9 mouse cellular contexts compared by ENCODE assay signal in the genomic region with DNA sequence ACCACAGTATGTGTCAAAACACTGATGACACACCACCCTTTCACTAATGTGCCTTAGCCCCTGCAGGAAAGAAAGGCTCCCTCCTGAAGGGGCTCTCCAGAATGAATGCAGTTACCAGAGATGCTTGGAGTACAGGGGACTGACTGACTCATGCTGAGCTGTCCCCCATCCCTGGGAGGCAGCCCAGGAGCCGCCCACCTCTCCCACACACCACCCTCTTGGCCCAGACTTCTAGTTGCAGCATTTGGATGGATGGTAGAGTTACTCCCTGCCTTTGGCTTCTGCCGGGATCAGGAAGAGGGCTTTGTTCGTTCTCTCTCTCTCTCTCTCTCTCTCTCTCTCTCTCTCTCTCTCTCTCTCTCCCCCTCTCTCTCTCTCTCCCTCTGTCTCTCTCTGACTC. TPM values are rescaled to one million over a fixed set of nuclear protein-coding genes. Genes with fewer than 3 reads are reported as not detected.
A peak's percentile ranks its signal among the peaks of the same experiment; 100 is the strongest.
DNase-seq lines count a peak whose midpoint lies in the region; ATAC-seq and TF ChIP-seq lines count a peak whose summit lies in the region.
"Had no signal": no experiment of that assay in that cellular context is flagged by ENCODE, and none has a peak within 500 bp of the region (broad histone marks: within the 10 kb centered on the region; RNA-seq: fewer than 3 reads in every experiment).

No protein-coding gene starts in this region.

- no peak for TF ChIP-seq POLR2A in bone marrow macrophage, adult 2 months (IDR thresholded peaks at IDR 0.05; ENCODE audit: borderline replicate concordance, low read depth, low read length)
- TF ChIP-seq POLR2A in myocyte (IDR thresholded peaks at IDR 0.05; ENCODE audit: insufficient read length, low read depth): no peak

- H3K27ac ChIP-seq in heart, embryonic 10.5 days: peak overlapping the region; percentile 79
- peak overlapping the region; percentile 76 for H3K27ac ChIP-seq in bone marrow macrophage, adult 2 months (ENCODE audit: insufficient read depth, low read depth, low read length)
- peak overlapping the region; percentile 70 for H3K27ac ChIP-seq in heart, postnatal 0 days (ENCODE audit: low read depth)
- H3K27ac ChIP-seq: liver, embryonic 14.5 days had no signal

- WGBS in heart, embryonic 10.5 days: 24% methylated on average over 3 of the region's 3 CpGs
- WGBS in heart, postnatal 0 days: 12% methylated on average over 3 of the region's 3 CpGs

- DNase-seq in heart, embryonic 10.5 days (ENCODE audit: low spot score): no peak
- DNase-seq in heart, postnatal 36 days: no peak
- DNase-seq in 3134 (ENCODE audit: extremely low read depth, insufficient read length, low spot score): peak; percentile 91
- DNase-seq in heart, postnatal 0 days (ENCODE audit: low spot score): no peak
- DNase-seq in cerebellum, adult 11 months: no peak
- DNase-seq in lung, postnatal 25 days (ENCODE audit: low spot score): no peak

- intact Hi-C loops in heart, postnatal 36 days (cut with DNase I): no loop called here

- no peak overlapping the region for H3ac ChIP-seq in myocyte (ENCODE audit: control insufficient read depth, insufficient read length)

- H3K9ac ChIP-seq in heart, postnatal 0 days (replicated peaks; ENCODE audit: low read depth, low read length): no peak overlapping the region
- H3K9ac ChIP-seq: liver, embryonic 14.5 days had no signal

- no peaks in the 10 kb centered on the region for H3K36me3 ChIP-seq in heart, embryonic 10.5 days
- H3K36me3 ChIP-seq in heart, postnatal 0 days (replicated peaks; ENCODE audit: control insufficient read depth, insufficient read depth, low read length): no peaks in the 10 kb centered on the region
- H3K36me3 ChIP-seq in myocyte (ENCODE audit: control insufficient read depth, insufficient read depth): no peaks in the 10 kb centered on the region

- peak overlapping the region; percentile 41 for H3K4me2 ChIP-seq in heart, postnatal 0 days (ENCODE audit: low read depth, low read length)
- H3K4me2 ChIP-seq in myocyte (ENCODE audit: low read depth): peak overlapping the region; percentile 90

- H3K27me3 ChIP-seq in heart, embryonic 10.5 days (ENCODE audit: insufficient read depth, poor library complexity, severe bottlenecking): no peaks in the 10 kb centered on the region
- H3K27me3 ChIP-seq in heart, postnatal 0 days (ENCODE audit: control insufficient read depth, insufficient read depth, low read length): no peaks in the 10 kb centered on the region
- no peaks in the 10 kb centered on the region for H3K27me3 ChIP-seq in myocyte (ENCODE audit: control insufficient read depth, insufficient read depth, insufficient read length)

- peaks cover 17% of the 10 kb centered on the region for H3K4me1 ChIP-seq in heart, embryonic 10.5 days
- H3K4me1 ChIP-seq in bone marrow macrophage, adult 2 months (ENCODE audit: control insufficient read depth, insufficient read depth, low read length): peaks cover 45% of the 10 kb centered on the region
- H3K4me1 ChIP-seq in heart, postnatal 0 days (ENCODE audit: control insufficient read depth, insufficient read depth): no peaks in the 10 kb centered on the region

- no peak for TF ChIP-seq EP300 in heart, postnatal 0 days (IDR thresholded peaks at IDR 0.05; ENCODE audit: low read depth)

- no peak for TF ChIP-seq CTCF in bone marrow macrophage, adult 2 months (IDR thresholded peaks at IDR 0.05; ENCODE audit: low read depth, low read length)
- no peak for TF ChIP-seq CTCF in heart, postnatal 0 days (IDR thresholded peaks at IDR 0.05; ENCODE audit: low read depth)

- no peak overlapping the region for H3K4me3 ChIP-seq in heart, embryonic 10.5 days
- H3K4me3 ChIP-seq in bone marrow macrophage, adult 2 months (ENCODE audit: insufficient read depth, low read length): peak overlapping the region; percentile 18; the same call in 1 of the 2 replicates
- no peak overlapping the region for H3K4me3 ChIP-seq in heart, postnatal 0 days (ENCODE audit: low read depth, low read length)
- peak overlapping the region; percentile 12 for H3K4me3 ChIP-seq in myocyte

- peak; percentile 52; the same call in 1 of the 2 replicates for ATAC-seq in heart, postnatal 0 days (ENCODE audit: insufficient read depth, low read depth)

- no peaks in the 10 kb centered on the region for H3K79me2 ChIP-seq in myocyte (ENCODE audit: control insufficient read depth, insufficient read depth)

- H3K9me3 ChIP-seq in heart, embryonic 10.5 days: no peaks in the 10 kb centered on the region
- no peaks in the 10 kb centered on the region for H3K9me3 ChIP-seq in heart, postnatal 0 days (replicated peaks; ENCODE audit: control insufficient read depth, low read length)

TF ChIP-seq in myocyte, 11 proteins besides CTCF, POLR2A, EP300 and RAD21:
- no peak for TF ChIP-seq CEBPB (IDR thresholded peaks at IDR 0.05; ENCODE audit: insufficient read depth, poor library complexity, severe bottlenecking)
- TF ChIP-seq SRF (IDR thresholded peaks at IDR 0.05; ENCODE audit: control insufficient read depth, insufficient read length, low read depth): no peak
- no peak for TF ChIP-seq MYOD1 (IDR thresholded peaks at IDR 0.05; ENCODE audit: control insufficient read depth in 1 of 3, insufficient read length in 2 of 3, low read depth in 2 of 3)
- TF ChIP-seq TCF3 (IDR thresholded peaks at IDR 0.05; ENCODE audit: insufficient read length, low read depth): no peak

RNA-seq across cellular contexts. Expression of a gene that starts 53.4 kb away (rescaled TPM):
- polyA plus RNA-seq in heart, embryonic 10.5 days (2016; fragmentation: Nextera tagmentation; extraction: Ambion mirVana): 75.7 and 76.6 TPM in 2 replicates
- 10 to 100 TPM; 46.7 to 63.5 TPM for total RNA-seq in heart, postnatal 36 days (2021)
- 37.4 and 39.6 TPM in 2 replicates for polyA plus RNA-seq in bone marrow macrophage, adult 2 months (2012; ENCODE audit: insufficient read depth, insufficient read length, missing spikeins)
- 82.6 and 111 TPM in 2 replicates for total RNA-seq in heart, postnatal 0 days (2014; rRNA removed; ENCODE audit: low replicate concordance)
- polyA plus RNA-seq in heart, postnatal 0 days (2015; fragmentation: Nextera tagmentation; extraction: Ambion mirVana): 49.5 and 74.1 TPM in 2 replicates
- 51.3 TPM for polyA plus RNA-seq in myocyte (2012; fragmentation: generic; extraction: Trizol)

Comparison
In these comparisons a context has a peak if more than half of its experiments do, and no peak if none do; other contexts are left out.
1. H3K4me3 ChIP-seq: peak in bone marrow macrophage, adult 2 months (single experiment) and myocyte (single experiment); none in heart, embryonic 10.5 days (single experiment) and heart, postnatal 0 days (single experiment).
2. Peak in every context shown above with its lines, with median percentiles within 50 percentile points of each other: H3K27ac ChIP-seq.